Mouse (Mus musculus): ENCODE data around the gene 1810009A15Rik. TPM values are rescaled to one million over a fixed set of nuclear protein-coding genes. Genes with fewer than 3 reads are reported as not detected.
A peak's percentile ranks its signal among the peaks of the same experiment; 100 is the strongest.

Gene 1810009A15Rik
- total RNA-seq (2014; rRNA removed; ENCODE audit: low replicate concordance) (28.4 and 31.4 TPM in 2 replicates), polyA plus RNA-seq (2015; fragmentation: Nextera tagmentation; extraction: Ambion mirVana) (37.3 and 40.5 TPM in 2 replicates)

GRCm38 (mm10) chr19:8888511-8889385 is at the start of gene 1810009A15Rik, which contains the start of gene Gm49416:
TSS of gene 1810009A15Rik (plus strand) at chr19:8888853.
TSS of gene Gm49416 (plus strand) at chr19:8888926.
- peak within 1 kb of the TSS; percentile 70 for H3K27ac ChIP-seq (ENCODE audit: low read depth)
- DNase-seq (ENCODE audit: low spot score), result peak; percentile 94
- no peaks in the 10 kb centered on the region; the same call in 1 of the 2 replicates for H3K36me3 ChIP-seq (replicated peaks; ENCODE audit: control insufficient read depth, insufficient read depth, low read length)
- ATAC-seq (ENCODE audit: insufficient read depth, low read depth), result peak; percentile 95
- H3K9ac ChIP-seq (replicated peaks; ENCODE audit: low read depth, low read length), result peak within 1 kb of the TSS; percentile 65
- under 1% methylated on average over 58 of the region's 58 CpGs for WGBS
- H3K9me3 ChIP-seq (replicated peaks; ENCODE audit: control insufficient read depth, low read length), result no peaks in the 10 kb centered on the region
- peak within 1 kb of the TSS; percentile 65 for H3K4me2 ChIP-seq (ENCODE audit: low read depth, low read length)
- peaks cover 5% of the 10 kb centered on the region; the same call in 1 of the 2 replicates for H3K4me1 ChIP-seq (ENCODE audit: control insufficient read depth, insufficient read depth)
- TF ChIP-seq EP300 (IDR thresholded peaks at IDR 0.05; ENCODE audit: low read depth), result no peak
- TF ChIP-seq CTCF (IDR thresholded peaks at IDR 0.05; ENCODE audit: low read depth), result no peak
- peak within 1 kb of the TSS; percentile 61 for H3K4me3 ChIP-seq (ENCODE audit: low read depth, low read length)
- no peaks in the 10 kb centered on the region for H3K27me3 ChIP-seq (ENCODE audit: control insufficient read depth, insufficient read depth, low read length)

GRCm38 (mm10) chr19:8839103-8839907 is 49.3 kb upstream of the 1810009A15Rik start, which contains the start of gene Gng3:
TSS of gene Gng3 (minus strand) at chr19:8839194.
- Histone ChIP-seq H3K27me3 (ENCODE audit: control insufficient read depth, insufficient read depth, low read length) (no peaks in the 10 kb centered on the region), H3K36me3 (replicated peaks; ENCODE audit: control insufficient read depth, insufficient read depth, low read length) (peaks cover 16% of the 10 kb centered on the region), H3K4me3 (ENCODE audit: low read depth, low read length) (peak within 1 kb of the TSS; percentile 59), H3K9me3 (replicated peaks; ENCODE audit: control insufficient read depth, low read length) (no peaks in the 10 kb centered on the region), H3K9ac (replicated peaks; ENCODE audit: low read depth, low read length) (peak within 1 kb of the TSS; percentile 74), H3K27ac (ENCODE audit: low read depth) (peak within 1 kb of the TSS; percentile 94), H3K4me2 (ENCODE audit: low read depth, low read length) (peak within 1 kb of the TSS; percentile 97), H3K4me1 (ENCODE audit: control insufficient read depth, insufficient read depth) (peaks cover 22% of the 10 kb centered on the region)
- ATAC-seq (ENCODE audit: insufficient read depth, low read depth) (no peak), DNase-seq (ENCODE audit: low spot score) (no peak)
- 65% methylated on average over 11 of the region's 11 CpGs for WGBS
- TF ChIP-seq CTCF (IDR thresholded peaks at IDR 0.05; ENCODE audit: low read depth) (no peak), EP300 (IDR thresholded peaks at IDR 0.05; ENCODE audit: low read depth) (no peak)

GRCm38 (mm10) chr19:8839908-8840791 is 48.5 kb upstream of the 1810009A15Rik start:
- Histone ChIP-seq H3K4me1 (ENCODE audit: control insufficient read depth, insufficient read depth) (peaks cover 22% of the 10 kb centered on the region), H3K9me3 (replicated peaks; ENCODE audit: control insufficient read depth, low read length) (no peaks in the 10 kb centered on the region), H3K9ac (replicated peaks; ENCODE audit: low read depth, low read length) (peak overlapping the region; percentile 49; the same call in 1 of the 2 replicates), H3K36me3 (replicated peaks; ENCODE audit: control insufficient read depth, insufficient read depth, low read length) (peaks cover 10% of the 10 kb centered on the region), H3K27ac (ENCODE audit: low read depth) (no peak overlapping the region), H3K4me3 (ENCODE audit: low read depth, low read length) (peak overlapping the region; percentile 47), H3K27me3 (ENCODE audit: control insufficient read depth, insufficient read depth, low read length) (no peaks in the 10 kb centered on the region), H3K4me2 (ENCODE audit: low read depth, low read length) (peak overlapping the region; percentile 73)
- TF ChIP-seq EP300 (IDR thresholded peaks at IDR 0.05; ENCODE audit: low read depth), result no peak
- TF ChIP-seq CTCF (IDR thresholded peaks at IDR 0.05; ENCODE audit: low read depth), result no peak
- 26% methylated on average over 29 of the region's 29 CpGs for WGBS
- DNase-seq (ENCODE audit: low spot score) (peak; percentile 48), ATAC-seq (ENCODE audit: insufficient read depth, low read depth) (peak; percentile 42)

- ATAC-seq (ENCODE audit: insufficient read depth, low read depth) (no peak), DNase-seq (ENCODE audit: low spot score) (no peak)
- H3K27ac ChIP-seq (ENCODE audit: low read depth), result no peak overlapping the region
- H3K4me1 ChIP-seq (ENCODE audit: control insufficient read depth, insufficient read depth), result peaks cover 22% of the 10 kb centered on the region
- peak overlapping the region; percentile 73 for H3K4me2 ChIP-seq (ENCODE audit: low read depth, low read length)
- H3K9me3 ChIP-seq (replicated peaks; ENCODE audit: control insufficient read depth, low read length), result no peaks in the 10 kb centered on the region
- no peaks in the 10 kb centered on the region for H3K27me3 ChIP-seq (ENCODE audit: control insufficient read depth, insufficient read depth, low read length)
- H3K36me3 ChIP-seq (replicated peaks; ENCODE audit: control insufficient read depth, insufficient read depth, low read length), result peaks cover 9% of the 10 kb centered on the region
- no peak for TF ChIP-seq EP300 (IDR thresholded peaks at IDR 0.05; ENCODE audit: low read depth)
- TF ChIP-seq CTCF (IDR thresholded peaks at IDR 0.05; ENCODE audit: low read depth), result no peak
- H3K4me3 ChIP-seq (ENCODE audit: low read depth, low read length), result peak overlapping the region; percentile 47
- H3K9ac ChIP-seq (replicated peaks; ENCODE audit: low read depth, low read length), result peak overlapping the region; percentile 49; the same call in 1 of the 2 replicates
- 93% methylated on average over 7 of the region's 7 CpGs for WGBS
Observed at GRCm38 (mm10) chr19:8841012-8841411, 47.6 kb upstream of the 1810009A15Rik start.
